Mouse (Mus musculus): ENCODE measurements around the gene Tmem258. TPM values are rescaled to one million over a fixed set of nuclear protein-coding genes. Genes with fewer than 3 reads are reported as not detected.

Tmem258 gene
- polyA plus RNA-seq, 1 experiment from 2014 or later = 389 TPM

DNA sequence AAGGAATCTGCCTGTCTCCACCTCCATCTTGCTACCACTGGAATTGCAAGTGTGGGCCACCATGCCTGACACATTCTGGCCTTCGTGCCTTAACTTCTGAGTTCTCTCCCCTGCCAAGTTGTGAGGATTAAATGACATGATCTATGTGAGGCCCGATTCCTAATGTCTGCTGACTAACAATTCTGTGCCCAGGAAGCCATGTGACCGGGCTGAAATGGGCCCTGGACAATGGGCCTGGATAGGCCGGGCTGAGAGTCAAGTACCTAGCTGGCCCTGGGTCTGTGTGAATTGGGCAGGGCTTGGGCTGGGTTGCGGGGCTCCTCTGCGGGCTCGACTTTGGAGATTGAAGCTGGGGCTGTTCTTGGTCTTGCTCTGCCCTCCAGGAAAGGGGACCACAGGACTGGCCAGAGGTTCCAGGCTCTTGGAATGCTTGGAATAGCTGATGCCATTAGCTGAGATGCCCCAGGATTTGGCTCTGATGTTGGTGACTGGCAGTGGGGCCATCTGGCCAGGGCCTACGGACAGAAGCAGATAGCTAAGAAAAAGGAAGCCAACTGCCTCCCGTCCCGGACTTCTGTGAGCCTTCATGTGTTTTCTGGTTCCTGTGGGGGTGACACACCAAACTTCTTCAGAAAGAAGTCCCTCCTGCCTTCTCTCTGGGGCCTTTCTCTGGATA is 10.1 kb downstream of the Tmem258 start:
- H3K36me3 ChIP-seq = peaks cover 48% of the 10 kb centered on the region
- no peak overlapping the region for H3K27ac ChIP-seq
- no peak overlapping the region for H3K4me3 ChIP-seq
- DNase-seq (ENCODE audit: low spot score) = no peak
- no peaks in the 10 kb centered on the region for H3K9me3 ChIP-seq
- no peaks in the 10 kb centered on the region for H3K27me3 ChIP-seq (ENCODE audit: insufficient read depth, poor library complexity, severe bottlenecking)
- 90% methylated on average over 10 of the region's 10 CpGs for WGBS
- peaks cover 2% of the 10 kb centered on the region; the same call in 1 of the 2 replicates for H3K4me1 ChIP-seq (replicated peaks)

DNA sequence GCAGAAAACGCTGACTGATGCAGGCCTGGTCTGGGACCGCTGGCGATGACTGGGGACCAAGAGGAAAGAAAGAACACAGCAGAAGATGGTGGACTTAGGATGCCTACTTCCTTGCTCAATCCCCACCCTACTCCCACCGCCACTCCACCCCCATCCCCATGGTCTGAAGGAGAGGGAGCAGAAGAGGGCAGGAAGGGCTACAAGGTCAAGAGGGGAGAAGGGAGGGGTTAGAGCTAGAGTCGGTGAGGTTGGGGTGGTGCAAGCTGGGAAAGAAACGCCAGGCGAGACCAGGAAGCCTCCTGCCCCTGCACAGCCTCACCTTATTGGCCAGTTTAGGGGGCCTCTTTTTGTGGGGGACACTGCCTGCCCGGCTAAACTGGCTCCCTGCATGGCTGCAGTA is 12.3 kb downstream of the Tmem258 start:
- Histone ChIP-seq H3K9me3 (no peaks in the 10 kb centered on the region), H3K36me3 (peaks cover 27% of the 10 kb centered on the region), H3K4me3 (no peak overlapping the region), H3K4me1 (replicated peaks) (peaks cover 7% of the 10 kb centered on the region; the same call in 1 of the 2 replicates), H3K27ac (no peak overlapping the region), H3K27me3 (ENCODE audit: insufficient read depth, poor library complexity, severe bottlenecking) (no peaks in the 10 kb centered on the region)
- no peak for DNase-seq (ENCODE audit: low spot score)
- WGBS = 81% methylated on average over 8 of the region's 8 CpGs

DNA sequence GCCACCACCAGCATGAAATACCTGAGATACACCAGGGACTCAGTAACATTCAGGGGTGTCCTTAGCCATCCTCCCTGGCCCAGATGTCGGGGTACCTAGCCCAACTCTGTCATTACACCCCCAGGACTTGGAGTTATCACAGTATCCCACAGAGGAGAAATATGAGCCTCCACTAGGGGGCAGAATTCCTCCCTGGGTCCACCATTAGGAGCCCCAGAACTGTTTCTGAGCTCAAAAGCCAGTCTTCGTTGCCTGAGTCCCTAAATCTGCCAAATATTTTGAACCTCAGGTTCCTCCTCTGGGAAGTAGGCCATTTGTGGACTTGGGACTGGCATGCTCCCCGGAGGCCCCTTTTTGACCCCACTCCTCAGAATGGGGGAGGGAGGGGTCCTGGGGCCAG is 15.3 kb downstream of the Tmem258 start:
- WGBS = 62% methylated on average over 3 of the region's 3 CpGs

DNA sequence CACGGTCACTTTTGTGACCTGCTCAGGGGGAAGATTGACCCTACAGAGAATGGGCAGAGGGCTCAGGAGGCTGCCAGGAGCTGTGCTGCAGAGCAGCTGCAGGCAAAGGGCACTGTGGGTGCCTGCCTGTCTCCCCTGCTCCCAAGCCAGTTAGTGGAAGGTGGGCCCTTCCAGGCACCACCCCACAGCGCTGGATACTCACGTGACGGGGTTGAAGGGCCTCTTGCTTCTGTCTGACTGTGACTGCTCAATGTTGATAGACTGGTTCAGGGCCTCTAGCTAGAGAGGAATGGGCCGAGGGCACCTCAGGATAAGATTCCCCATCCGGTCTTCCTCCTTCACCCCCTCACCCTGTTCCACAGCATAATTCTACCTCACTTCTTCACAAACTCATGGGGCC is 15.8 kb downstream of the Tmem258 start:
- DNase-seq (ENCODE audit: low spot score) = no peak
- Histone ChIP-seq H3K9me3 (no peaks in the 10 kb centered on the region), H3K4me3 (no peak overlapping the region), H3K36me3 (no peaks in the 10 kb centered on the region), H3K4me1 (replicated peaks) (peaks cover 30% of the 10 kb centered on the region), H3K27ac (no peak overlapping the region), H3K27me3 (ENCODE audit: insufficient read depth, poor library complexity, severe bottlenecking) (no peaks in the 10 kb centered on the region)
- 72% methylated on average over 6 of the region's 6 CpGs for WGBS

More for the DNA sequence above, 15.3 kb downstream of the Tmem258 start:
- no peak for DNase-seq (ENCODE audit: low spot score)
- H3K27ac ChIP-seq = no peak overlapping the region
- H3K4me3 ChIP-seq = no peak overlapping the region
- no peaks in the 10 kb centered on the region for H3K27me3 ChIP-seq (ENCODE audit: insufficient read depth, poor library complexity, severe bottlenecking)
- H3K4me1 ChIP-seq (replicated peaks) = peaks cover 25% of the 10 kb centered on the region
- no peaks in the 10 kb centered on the region for H3K9me3 ChIP-seq
- H3K36me3 ChIP-seq = no peaks in the 10 kb centered on the region; the same call in 1 of the 2 replicates

DNA sequence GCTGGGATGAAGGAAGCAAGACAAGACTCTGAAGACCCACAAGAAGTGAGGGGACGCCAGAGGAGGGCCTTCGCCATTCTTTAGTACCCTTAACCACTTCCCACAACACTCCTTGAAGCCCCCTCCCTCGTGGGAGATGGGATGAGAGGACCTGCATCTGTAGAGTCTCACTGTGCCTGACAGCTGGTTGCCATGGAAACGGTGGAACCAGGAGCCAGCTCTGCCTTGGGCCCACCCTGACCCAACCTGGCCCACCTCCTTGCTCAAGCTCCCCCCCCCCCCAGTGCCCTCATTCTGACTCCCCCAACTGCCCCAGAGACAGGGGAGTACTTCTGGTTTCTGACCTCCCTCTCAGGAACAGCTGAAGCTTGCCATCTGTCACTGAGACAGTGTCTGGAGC is 17.8 kb downstream of the Tmem258 start:
- Histone ChIP-seq H3K36me3 (no peaks in the 10 kb centered on the region), H3K4me1 (replicated peaks) (peaks cover 42% of the 10 kb centered on the region), H3K27me3 (ENCODE audit: insufficient read depth, poor library complexity, severe bottlenecking) (0 out of 2 replicates have a peak, but pooled peaks cover 3% of the 10 kb centered on the region), H3K9me3 (no peaks in the 10 kb centered on the region), H3K27ac (no peak overlapping the region), H3K4me3 (no peak overlapping the region)
- no peak for DNase-seq (ENCODE audit: low spot score)
- WGBS = 68% methylated on average over 4 of the region's 4 CpGs

DNA sequence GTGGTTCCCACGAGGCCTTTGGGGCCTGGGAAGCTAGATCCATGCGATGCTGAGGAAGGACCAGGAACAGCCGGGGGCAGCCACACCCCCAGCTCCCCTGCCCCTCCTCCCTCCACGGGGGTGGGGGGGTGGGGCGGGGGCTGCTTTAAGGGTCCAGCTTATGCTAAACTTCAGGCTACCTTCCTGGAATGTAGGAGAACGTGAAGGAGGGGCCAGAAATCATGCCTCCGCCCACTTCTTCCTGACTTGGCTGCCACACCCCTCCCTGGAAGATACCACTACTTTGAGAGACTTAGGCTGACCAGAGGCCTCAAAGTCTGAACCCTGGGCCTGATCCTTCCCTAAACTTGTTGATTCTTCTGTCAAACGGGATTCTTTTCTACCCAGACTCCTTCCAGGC is 18.8 kb downstream of the Tmem258 start:
- Histone ChIP-seq H3K27ac (0 out of 2 replicates have a peak overlapping the region, but pooled peaks have one; percentile 8), H3K4me1 (replicated peaks) (peaks cover 42% of the 10 kb centered on the region), H3K27me3 (ENCODE audit: insufficient read depth, poor library complexity, severe bottlenecking) (0 out of 2 replicates have a peak, but pooled peaks cover 3% of the 10 kb centered on the region), H3K36me3 (no peaks in the 10 kb centered on the region), H3K4me3 (no peak overlapping the region), H3K9me3 (no peaks in the 10 kb centered on the region)
- DNase-seq (ENCODE audit: low spot score) = no peak
- 50% methylated on average over 8 of the region's 8 CpGs for WGBS

DNA sequence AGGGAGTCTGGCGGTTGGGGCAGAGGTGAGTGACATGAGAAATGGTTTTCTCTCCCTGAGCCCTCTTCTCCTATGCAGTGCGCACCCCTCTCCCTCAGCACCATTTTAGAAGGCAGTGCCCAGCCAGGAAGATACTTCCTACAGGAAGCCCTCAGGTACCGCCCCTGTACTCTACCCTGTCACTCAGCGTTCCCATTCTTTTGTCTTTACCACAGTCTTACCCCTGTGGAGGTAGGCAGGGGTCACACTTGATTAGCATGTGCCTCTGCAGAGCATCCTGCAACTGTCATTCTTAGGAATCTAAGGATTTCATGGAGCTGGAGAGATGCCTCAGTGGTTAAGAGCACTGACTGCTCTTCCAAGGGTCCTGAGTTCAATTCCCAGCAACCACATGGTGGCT is 19.7 kb downstream of the Tmem258 start:
- DNase-seq (ENCODE audit: low spot score) = no peak
- no peaks in the 10 kb centered on the region for H3K36me3 ChIP-seq
- H3K27me3 ChIP-seq (ENCODE audit: insufficient read depth, poor library complexity, severe bottlenecking) = 0 out of 2 replicates have a peak, but pooled peaks cover 3% of the 10 kb centered on the region
- H3K4me3 ChIP-seq = no peak overlapping the region
- H3K4me1 ChIP-seq (replicated peaks) = peaks cover 44% of the 10 kb centered on the region
- H3K9me3 ChIP-seq = no peaks in the 10 kb centered on the region
- no peak overlapping the region for H3K27ac ChIP-seq
- WGBS = 68% methylated on average over 4 of the region's 4 CpGs

DNA sequence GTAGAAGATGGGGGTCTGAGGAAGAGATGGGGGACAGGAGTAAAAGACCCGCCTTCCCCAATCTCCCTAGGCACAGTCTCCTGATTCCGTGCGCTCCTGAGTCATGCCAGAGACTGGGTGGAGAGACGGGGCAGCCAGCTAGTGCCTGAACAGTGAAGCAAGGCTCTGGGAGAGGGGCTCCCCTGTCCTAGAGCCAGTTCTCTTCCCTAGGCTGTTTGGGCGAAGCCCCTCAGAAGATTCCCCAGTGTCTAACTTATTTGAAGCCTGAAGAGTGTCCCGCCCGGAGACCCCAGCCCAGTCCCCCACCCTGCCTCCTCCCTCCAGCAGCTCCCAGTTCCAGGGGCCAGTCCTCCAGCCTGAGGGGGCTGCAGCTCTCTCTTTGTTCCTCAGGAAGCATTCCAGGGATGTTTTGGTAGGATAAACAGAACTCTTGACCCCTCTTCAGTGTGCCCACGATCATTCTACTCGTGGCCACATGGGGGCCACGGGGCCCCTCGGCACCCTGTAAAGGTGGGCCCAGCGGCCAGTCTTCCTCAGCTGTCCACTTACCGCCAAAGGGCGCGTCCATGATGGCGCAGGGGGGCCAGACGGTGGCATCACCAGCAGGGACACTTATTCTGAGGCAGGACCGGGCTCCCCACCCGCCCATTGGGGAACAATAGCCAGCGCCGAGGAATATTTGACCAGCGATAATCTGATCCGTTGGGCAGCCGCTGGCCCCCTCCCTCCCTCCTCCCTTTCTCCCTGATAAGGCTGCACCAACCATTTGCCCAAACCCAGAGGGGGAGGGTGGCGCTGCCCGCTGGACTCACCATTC is 21.0 kb downstream of the Tmem258 start:
- Histone ChIP-seq H3K4me3 (peak overlapping the region; percentile 36), H3K9me3 (no peaks in the 10 kb centered on the region), H3K4me1 (replicated peaks) (peaks cover 44% of the 10 kb centered on the region), H3K36me3 (no peaks in the 10 kb centered on the region), H3K27ac (peak overlapping the region; percentile 87), H3K27me3 (ENCODE audit: insufficient read depth, poor library complexity, severe bottlenecking) (peaks cover 3% of the 10 kb centered on the region; the same call in 1 of the 2 replicates)
- DNase-seq (ENCODE audit: low spot score) = peak; percentile 58
- WGBS = 24% methylated on average over 26 of the region's 26 CpGs

DNA sequence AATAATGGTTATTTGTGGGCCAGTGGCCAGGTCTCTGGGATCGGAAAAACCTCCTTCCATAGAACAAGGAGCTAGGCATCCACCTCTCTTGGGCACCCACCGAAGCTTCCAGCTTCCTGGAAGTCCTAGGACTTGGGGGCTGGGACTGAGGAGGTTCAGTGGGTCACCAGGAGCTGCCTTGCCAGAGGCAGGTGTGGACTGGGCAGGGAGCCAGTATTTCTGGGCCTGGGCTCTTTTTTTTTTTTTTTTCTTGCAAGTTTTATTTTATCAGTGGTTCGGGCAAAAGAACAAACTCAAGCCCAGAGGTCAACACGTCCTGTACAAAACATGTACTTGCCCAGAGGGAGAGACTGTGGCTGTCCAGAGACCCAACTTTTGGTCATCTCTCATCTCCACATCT is 22.0 kb downstream of the Tmem258 start:
- H3K27ac ChIP-seq = peak overlapping the region; percentile 87
- peaks cover 3% of the 10 kb centered on the region; the same call in 1 of the 2 replicates for H3K27me3 ChIP-seq (ENCODE audit: insufficient read depth, poor library complexity, severe bottlenecking)
- WGBS = 90% methylated on average over 4 of the region's 4 CpGs
- H3K4me3 ChIP-seq = no peak overlapping the region
- no peaks in the 10 kb centered on the region for H3K9me3 ChIP-seq
- no peaks in the 10 kb centered on the region for H3K36me3 ChIP-seq
- DNase-seq (ENCODE audit: low spot score) = no peak
- H3K4me1 ChIP-seq (replicated peaks) = peaks cover 53% of the 10 kb centered on the region

DNA sequence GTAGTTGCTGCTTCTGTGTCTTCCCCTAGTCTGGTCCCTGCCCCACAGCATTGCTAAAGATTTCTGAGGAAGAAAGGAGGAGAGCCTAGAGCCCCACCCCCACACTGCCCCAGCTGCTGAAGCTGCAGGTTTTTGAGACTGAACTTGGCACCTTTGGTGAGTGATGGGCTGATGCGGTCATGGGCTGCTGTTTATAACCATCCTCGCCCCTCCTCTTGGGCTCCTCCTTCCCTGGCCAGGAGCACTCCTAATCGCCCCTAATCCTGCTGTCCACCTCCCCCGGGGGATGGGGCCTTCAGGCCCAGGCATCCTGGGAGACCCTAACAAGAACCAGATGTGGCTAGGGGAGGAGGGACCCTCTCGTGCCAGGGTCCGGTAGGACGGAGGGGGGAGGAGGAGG is 27.2 kb downstream of the Tmem258 start:
- H3K9me3 ChIP-seq = no peaks in the 10 kb centered on the region
- 10% methylated on average over 7 of the region's 7 CpGs for WGBS
- H3K27ac ChIP-seq = no peak overlapping the region; the same call in 1 of the 2 replicates
- H3K4me1 ChIP-seq (replicated peaks) = peaks cover 41% of the 10 kb centered on the region
- no peak for DNase-seq (ENCODE audit: low spot score)
- no peaks in the 10 kb centered on the region for H3K36me3 ChIP-seq
- peaks cover 4% of the 10 kb centered on the region; the same call in 1 of the 2 replicates for H3K27me3 ChIP-seq (ENCODE audit: insufficient read depth, poor library complexity, severe bottlenecking)
- no peak overlapping the region for H3K4me3 ChIP-seq

DNA sequence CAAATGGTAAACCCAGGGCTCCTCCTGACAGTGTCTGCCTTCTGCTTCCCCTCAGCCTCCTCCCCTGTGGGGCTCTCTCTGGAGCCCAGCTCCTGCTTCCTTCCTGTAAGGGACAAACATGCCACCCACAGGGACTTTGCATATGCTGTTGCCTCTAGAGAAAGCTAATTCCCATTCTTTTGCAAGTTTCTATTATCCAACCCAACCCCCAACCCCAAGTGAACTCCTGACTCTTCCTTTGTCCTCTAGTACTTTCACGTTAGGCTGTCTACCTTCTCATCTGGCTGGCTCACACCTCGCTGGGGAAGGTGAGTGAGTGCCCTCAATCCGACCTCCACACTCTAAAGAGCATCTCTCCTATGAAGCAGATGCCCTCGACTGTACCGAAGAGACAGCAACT is 28.1 kb downstream of the Tmem258 start:
- H3K9me3 ChIP-seq = no peaks in the 10 kb centered on the region
- H3K36me3 ChIP-seq = no peaks in the 10 kb centered on the region
- peaks cover 4% of the 10 kb centered on the region; the same call in 1 of the 2 replicates for H3K27me3 ChIP-seq (ENCODE audit: insufficient read depth, poor library complexity, severe bottlenecking)
- H3K27ac ChIP-seq = no peak overlapping the region
- H3K4me3 ChIP-seq = no peak overlapping the region
- peaks cover 41% of the 10 kb centered on the region for H3K4me1 ChIP-seq (replicated peaks)
- DNase-seq (ENCODE audit: low spot score) = no peak
- WGBS = 16% methylated on average over 5 of the region's 5 CpGs

DNA sequence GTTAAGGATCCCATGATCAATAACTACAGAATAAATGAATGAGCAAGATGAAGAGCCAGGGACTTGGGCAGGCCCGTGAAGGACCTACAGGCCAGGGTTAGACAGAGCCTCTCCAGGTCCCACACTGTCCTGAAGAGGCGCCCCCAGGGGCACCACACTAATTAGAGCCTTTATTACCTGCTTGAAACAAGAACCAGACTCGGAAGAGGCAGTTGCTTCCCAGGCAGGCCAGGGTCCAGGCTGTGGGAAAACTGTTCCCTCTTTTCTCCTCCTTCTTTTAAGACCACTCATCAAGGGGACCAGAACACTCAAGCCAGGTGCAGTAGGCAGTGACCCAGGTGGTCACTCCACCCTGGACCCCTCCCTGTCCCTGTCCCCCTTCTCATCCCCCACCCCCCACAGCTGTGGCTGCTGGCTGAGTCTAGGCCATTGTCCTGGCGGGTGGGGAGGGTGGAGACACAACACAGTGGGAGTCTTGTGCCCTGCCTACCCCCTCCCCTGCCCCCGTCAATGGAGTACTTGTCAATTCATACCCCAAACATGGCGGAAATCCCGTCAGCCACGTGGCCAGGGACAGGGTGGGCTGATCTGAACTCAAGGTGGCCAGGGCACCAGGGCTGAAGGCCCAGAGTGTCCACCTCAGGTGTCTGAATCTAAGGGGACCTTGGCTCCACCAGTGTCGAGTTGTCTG is 28.7 kb downstream of the Tmem258 start:
- H3K9me3 ChIP-seq = no peaks in the 10 kb centered on the region
- peaks cover 41% of the 10 kb centered on the region for H3K4me1 ChIP-seq (replicated peaks)
- H3K27me3 ChIP-seq (ENCODE audit: insufficient read depth, poor library complexity, severe bottlenecking) = peaks cover 4% of the 10 kb centered on the region; the same call in 1 of the 2 replicates
- H3K36me3 ChIP-seq = no peaks in the 10 kb centered on the region
- peak overlapping the region; percentile 50; the same call in 1 of the 2 replicates for H3K27ac ChIP-seq
- WGBS = 30% methylated on average over 9 of the region's 9 CpGs
- no peak overlapping the region for H3K4me3 ChIP-seq
- no peak for DNase-seq (ENCODE audit: low spot score)

Measured in hindbrain, embryonic 10.5 days (tissue).